Mouse (Mus musculus): ENCODE results near the gene Myl6.
A peak's percentile ranks its signal among the peaks of the same experiment; 100 is the strongest.
"Not testable (repeated sequence)": the region's sequence is repeated elsewhere in the genome, so short reads cannot be mapped to it uniquely, and the experiment has no call there.

Myl6 gene

GRCm38 (mm10) chr10:128509831-128510230 is 15.9 kb upstream of the Myl6 start:
- DNase-seq (ENCODE audit: low spot score) = no peak

GRCm38 (mm10) chr10:128509203-128509602 is 15.3 kb upstream of the Myl6 start:
- no peak for DNase-seq (ENCODE audit: low spot score)

DNA sequence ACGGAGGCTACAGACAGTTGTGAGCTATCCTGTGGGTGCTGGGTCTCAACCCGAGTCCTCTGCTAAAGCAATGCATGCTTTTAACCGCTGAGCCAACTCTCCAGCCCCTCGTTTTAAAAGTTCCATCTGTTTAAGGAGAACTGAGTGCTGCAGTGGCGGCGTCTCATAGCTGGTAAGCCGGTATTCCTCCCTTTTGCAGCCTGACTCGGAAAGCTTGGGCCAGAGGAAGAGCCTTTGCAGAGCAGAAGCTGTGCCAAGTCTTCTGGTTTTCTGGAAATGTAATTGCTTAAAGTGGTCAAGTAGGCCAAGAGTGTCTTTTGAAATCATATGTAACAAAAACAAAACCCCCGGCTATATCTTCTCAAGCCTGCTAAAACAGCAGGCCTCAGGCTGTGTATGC is 14.3 kb upstream of the Myl6 start:
- no peak for DNase-seq (ENCODE audit: low spot score)

DNA sequence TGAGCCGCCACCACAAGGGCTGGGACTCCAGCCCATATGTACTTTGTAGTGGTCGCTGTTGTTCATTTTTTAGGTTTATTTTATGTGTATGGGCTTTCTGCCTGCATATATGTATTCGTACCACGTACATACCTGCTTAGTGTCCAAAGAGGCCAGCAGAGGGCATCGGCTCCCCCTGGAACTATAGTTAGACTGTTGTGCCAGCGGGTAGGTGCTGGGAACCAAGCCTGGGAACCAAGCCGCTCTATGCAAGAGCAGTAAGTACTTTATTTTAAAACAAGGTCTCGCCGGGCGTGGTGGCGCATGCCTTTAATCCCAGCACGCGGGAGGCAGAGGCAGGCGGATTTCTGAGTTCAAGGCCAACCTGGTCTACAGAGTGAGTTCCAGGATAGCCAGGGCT is 12.0 kb upstream of the Myl6 start:
- DNase-seq (ENCODE audit: low spot score) = no peak

DNA sequence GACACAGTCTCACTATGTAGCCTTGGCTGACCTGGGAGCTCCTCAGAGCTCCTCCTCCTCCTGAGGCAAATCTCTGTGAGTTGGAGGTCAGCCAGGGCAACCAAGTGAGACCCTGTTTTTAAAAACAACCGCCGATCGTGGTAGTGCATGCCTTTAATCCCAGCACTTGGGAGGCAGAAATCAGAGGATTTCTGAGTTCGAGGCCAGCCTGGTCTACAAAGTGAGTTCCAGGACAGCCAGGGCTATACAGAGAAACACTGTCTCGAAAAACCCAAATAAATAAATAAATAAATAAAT is 11.4 kb upstream of the Myl6 start:
- not testable (repeated sequence) for DNase-seq (ENCODE audit: low spot score)

- no peak for DNase-seq (ENCODE audit: low spot score)
Measured at GRCm38 (mm10) chr10:128504641-128505370, 10.9 kb upstream of the Myl6 start.

- DNase-seq (ENCODE audit: low spot score) = no peak
Measured at GRCm38 (mm10) chr10:128504012-128504411, 10.1 kb upstream of the Myl6 start.

GRCm38 (mm10) chr10:128503532-128503931 is 9.6 kb upstream of the Myl6 start:
- DNase-seq (ENCODE audit: low spot score) = no peak

- no peak for DNase-seq (ENCODE audit: low spot score)
Measured at GRCm38 (mm10) chr10:128502341-128502740, 8.4 kb upstream of the Myl6 start.

- no peak for DNase-seq (ENCODE audit: low spot score)
Measured at GRCm38 (mm10) chr10:128499116-128499671, 5.2 kb upstream of the Myl6 start.

- peak; percentile 95 for DNase-seq (ENCODE audit: low spot score)
Measured at GRCm38 (mm10) chr10:128498590-128498989, 4.6 kb upstream of the Myl6 start, which contains the start of gene Myl6b. Gene Myl6b, minus strand, starts transcription at chr10:128498685.

DNA sequence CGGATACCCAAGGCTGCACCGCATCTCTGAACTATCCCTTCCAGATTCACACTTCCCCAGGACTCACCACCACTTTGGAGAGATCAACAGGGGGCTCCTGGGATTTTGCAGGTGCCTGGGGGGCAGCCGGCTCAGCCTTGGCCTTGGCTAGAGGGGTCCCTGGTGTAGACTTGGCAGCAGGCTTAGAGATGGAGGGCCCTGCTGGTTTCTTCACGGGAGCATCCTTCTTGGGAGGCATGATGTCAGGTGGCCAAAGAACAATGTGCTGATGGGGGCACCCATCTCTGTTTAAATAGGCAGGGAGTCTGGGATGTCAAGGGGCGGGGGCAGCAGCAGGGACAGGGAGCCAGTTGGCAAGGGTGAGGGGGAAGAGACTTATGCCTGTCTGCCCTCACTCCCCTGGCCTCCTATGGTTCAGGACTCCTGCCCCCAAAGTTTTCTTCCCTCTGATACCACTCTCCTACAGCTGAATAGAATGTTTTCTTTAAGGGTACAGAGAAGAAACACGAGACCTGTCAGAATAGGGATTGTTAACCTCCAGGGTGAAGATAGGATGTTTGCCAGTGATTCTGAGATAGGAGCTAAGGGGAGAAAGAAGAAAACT is 3.3 kb upstream of the Myl6 start:
- DNase-seq (ENCODE audit: low spot score) = no peak

DNA sequence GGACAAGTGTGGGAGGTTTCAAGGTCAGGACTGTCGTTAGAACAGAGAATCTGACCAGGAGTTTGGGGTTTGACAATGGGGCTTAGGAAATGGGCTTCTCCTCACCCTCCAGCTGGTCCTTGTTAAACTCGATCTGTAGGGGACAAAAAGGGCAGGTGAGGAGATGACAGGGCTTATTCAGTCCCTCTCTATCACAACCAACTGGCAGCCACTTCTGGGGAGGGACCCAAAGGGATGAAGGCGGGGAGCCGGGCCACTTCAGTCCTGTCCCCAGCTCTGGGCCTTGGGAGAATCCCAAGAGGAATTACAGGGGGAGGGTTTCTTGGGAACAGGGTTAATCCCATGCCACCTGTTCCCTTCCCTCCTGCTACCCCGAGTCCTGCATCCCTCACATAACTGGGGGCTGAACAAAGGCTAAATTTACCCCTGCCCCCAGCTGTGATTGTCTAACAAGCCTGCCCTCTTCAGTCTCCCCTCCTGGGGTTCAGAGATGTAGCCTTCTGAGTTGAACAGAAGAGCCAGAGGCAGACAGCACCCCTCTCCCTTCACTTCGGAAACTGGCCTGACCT is 2.6 kb upstream of the Myl6 start:
- no peak for DNase-seq (ENCODE audit: low spot score)

- DNase-seq (ENCODE audit: low spot score) = no peak
Measured at GRCm38 (mm10) chr10:128495903-128496302, 2.0 kb upstream of the Myl6 start.

GRCm38 (mm10) chr10:128495270-128495669 is 1.3 kb upstream of the Myl6 start:
- DNase-seq (ENCODE audit: low spot score) = no peak

DNA sequence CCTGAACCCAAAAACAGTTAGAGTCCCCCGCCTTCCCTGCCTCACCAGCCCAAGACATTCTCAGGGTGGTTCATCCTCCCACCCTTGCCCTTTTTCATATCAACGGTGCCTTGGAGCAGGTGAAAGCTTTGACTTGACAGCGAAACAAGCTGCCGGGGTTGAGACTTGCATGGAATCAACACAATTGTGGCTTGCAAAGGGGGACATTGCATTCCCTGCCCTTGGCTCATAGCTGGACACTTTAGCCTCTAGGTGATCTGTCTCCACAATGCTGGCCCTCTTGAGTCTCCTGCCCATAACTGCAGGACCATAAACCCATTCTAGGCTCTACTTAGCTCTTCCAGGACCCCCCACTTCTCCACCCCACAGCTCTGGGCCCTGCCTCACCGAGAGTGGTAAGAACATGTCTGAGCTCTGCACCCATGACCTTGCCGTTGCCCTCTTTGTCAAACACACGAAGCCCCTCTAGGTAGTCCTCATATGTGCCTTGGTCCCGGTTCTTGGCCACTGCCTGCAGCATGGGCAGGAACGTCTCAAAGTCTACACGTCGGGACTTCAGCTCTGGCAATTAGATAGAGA is 811 bp upstream of the Myl6 start:
- no peak for DNase-seq (ENCODE audit: low spot score)

DNA sequence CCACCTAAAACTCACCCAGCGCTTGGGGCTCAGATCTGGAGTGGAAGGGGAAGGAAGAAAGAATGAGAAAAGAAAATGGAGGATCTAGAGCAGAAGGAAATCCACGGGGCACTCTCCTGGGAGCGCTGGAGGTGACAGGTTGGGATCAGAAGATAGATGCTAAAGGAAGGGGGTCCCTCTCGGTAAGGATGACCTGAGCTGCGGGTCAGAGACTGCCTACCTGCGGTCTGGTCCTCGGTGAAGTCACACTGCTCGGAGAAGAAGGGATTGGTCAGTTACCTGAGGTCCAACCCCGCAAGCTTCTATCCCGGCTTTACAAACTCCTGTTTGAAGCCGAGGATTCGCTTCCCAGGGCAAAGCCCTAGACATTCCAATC is 638 bp downstream of the Myl6 start:
- no peak for DNase-seq (ENCODE audit: low spot score)

DNA sequence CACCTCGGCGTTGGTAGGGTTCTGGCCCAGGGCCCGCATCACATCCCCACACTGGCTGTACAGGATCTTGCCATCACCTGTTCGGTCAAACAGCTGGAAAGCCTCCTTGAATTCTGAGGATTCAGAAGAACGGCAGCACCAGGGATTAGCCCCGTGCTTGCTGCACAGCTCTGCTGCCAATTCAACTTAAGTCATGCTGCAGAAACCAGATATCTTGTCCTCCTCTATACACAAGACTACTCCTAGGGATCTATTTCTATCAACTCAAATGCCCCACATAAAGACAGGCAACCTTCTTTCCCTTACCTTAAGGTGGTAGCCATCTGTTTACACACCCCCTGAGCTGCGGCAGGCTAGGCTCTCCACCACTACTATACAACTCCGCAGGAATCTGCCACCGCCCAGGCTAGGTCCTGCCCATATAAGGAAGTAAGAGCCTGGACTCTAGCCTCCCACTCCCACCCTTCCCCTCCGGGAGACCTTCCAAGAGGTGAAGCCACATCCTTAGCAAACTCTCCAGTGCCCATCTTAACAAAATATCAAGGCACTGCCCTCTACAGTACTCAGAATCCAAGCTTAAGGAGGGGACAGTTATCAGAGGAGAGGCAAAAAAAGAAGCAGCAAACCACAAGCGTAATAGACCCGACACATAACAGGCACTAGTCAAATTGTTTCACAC is 1.2 kb downstream of the Myl6 start:
- peak; percentile 72 for DNase-seq (ENCODE audit: low spot score)

- DNase-seq (ENCODE audit: low spot score) = not testable (repeated sequence)
Measured at GRCm38 (mm10) chr10:128492051-128492450, 1.9 kb downstream of the Myl6 start.

DNA sequence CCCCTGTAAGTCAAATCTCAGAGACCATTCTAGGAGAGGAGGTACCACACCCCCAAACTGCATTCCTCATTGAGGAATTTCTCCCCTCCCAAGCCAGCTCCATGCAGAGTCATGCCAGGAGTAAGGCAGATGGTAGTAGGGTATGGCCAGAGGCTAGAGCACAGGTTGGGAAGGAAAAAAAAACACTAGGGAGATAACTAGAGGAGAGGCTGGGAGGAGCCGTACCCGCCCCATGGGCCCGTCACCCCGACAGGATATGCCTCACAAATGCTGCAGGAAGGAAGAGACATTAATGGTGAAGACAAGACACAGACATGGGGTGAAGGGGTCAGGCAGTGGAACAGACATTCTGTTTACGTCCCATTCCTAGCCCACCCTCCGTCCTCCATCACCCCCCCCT is 2.5 kb downstream of the Myl6 start:
- DNase-seq (ENCODE audit: low spot score) = no peak

DNA sequence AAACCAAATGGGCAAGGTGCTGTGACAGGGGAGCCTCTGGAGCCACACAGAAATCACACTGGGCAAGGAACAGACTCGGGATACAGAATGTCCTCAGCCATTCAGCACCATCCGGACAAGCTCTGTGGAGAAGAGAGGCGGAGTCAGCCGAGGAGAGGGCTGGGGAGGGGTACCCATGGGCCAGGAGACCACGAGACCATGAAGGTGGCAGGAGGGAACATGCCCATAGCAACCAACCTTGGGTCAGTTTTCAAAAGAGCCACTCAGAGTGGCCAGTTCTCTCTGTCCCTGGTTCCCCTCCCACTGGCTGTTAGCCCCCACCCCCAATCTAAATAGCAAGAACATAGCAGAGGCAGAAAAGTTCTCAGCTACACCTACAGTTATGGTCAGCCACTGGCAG is 3.0 kb downstream of the Myl6 start:
- no peak for DNase-seq (ENCODE audit: low spot score)

DNA sequence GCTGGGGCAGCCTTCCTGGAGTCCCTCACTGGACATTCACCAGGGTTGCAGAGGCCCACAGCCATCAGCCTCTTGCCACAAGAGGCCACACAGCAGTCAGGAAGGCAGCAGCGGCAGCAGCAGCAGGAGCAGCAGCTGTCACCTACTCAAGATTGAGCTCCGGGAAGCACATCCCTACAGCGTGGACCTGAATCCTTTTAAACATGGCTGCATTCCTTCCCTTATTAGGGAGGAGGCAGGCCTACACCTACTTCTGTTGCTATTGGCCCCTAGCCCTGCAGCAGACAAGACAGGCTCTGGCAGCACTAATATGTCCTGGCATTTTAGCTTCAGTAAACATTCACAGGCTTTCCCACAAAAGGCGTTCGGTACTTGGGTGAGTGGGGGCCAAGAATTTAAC is 3.7 kb downstream of the Myl6 start:
- DNase-seq (ENCODE audit: low spot score) = no peak

DNA sequence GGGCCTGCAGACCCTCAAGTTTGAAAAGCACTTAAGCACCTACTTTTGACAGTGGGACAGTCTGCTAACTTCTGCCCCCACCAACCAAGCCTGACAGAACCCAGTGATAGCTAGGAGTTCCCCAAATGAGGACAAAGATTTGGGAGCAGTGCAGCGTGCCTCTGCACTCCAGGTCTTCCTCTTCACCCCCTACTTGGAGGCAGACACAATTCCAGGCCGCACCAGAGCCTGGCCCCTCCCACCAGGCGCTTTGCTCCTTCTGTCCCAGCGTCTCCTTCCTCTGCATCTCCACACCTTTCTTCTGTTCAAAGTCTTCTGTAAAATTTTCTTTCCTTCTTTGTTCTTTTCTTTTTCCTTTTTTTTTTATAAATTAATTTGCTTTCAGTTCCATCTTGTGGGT is 4.2 kb downstream of the Myl6 start:
- DNase-seq (ENCODE audit: low spot score) = no peak

All from testis, postnatal 14 days (tissue).